Mouse (Mus musculus): ENCODE measurements around the gene Gli3.

DNA sequence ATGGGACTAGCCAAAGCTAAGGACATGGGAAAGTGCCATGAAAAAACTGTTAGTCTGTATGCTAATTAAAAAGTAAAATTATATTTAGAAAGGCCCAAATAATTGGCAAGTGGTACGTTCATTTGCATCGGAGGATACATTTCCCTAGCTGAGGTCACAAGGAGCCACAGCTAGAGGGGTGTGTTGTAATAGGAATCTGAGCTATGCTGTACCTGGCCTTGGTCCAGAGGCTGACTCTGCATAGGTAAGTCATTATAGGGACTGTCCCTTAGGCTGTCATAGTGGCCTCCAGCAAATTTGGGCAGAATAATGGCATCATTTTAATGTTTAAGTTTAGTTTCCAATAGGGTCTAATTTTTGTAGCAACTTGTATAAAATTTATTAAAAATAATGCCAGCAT, 75.4 kb downstream of the Gli3 start:
- no peak for TF ChIP-seq CTCF (IDR thresholded peaks at IDR 0.05; ENCODE audit: low read depth)
- TF ChIP-seq EP300 (IDR thresholded peaks at IDR 0.05; ENCODE audit: low read depth) = no peak

Measured in liver, embryonic 14.5 days (tissue).